Mouse (Mus musculus) midbrain, embryonic 13.5 days (tissue): ENCODE measurements around the gene Ciapin1. TPM values are rescaled to one million over a fixed set of nuclear protein-coding genes. Genes with fewer than 3 reads are reported as not detected.
"Not testable (repeated sequence)": the region's sequence is repeated elsewhere in the genome, so short reads cannot be mapped to it uniquely, and the experiment has no call there.

Experiments
- ATAC-seq: fragments of 200-750 bp; cut with Nextera tagmentation; 2 replicates; pipeline ENCODE4 v1.8.0; 2017; ENCODE audit warnings: mild to moderate bottlenecking, moderate TSS enrichment, moderate library complexity
- H3K27ac ChIP-seq: fragments of 300-500 bp; sonication (generic); 2 replicates; pipeline ENCODE4 v1.5.1; 2015; ENCODE audit warnings: inconsistent platforms, mild to moderate bottlenecking, moderate library complexity
- H3K27me3 ChIP-seq: fragments of 300-500 bp; sonication (generic); 2 replicates; pipeline ENCODE4 v1.6.1; 2015; ENCODE audit warnings: mild to moderate bottlenecking, inconsistent platforms
- H3K36me3 ChIP-seq: fragments of 300-500 bp; sonication (generic); 2 replicates; pipeline ENCODE4 v1.6.1; 2015; ENCODE audit warnings: mild to moderate bottlenecking, inconsistent platforms
- H3K4me1 ChIP-seq: fragments of 300-500 bp; sonication (generic); replicated peaks from 2 replicates; pipeline ENCODE4 v1.6.1; 2015; ENCODE audit warnings: inconsistent platforms
- H3K4me2 ChIP-seq: fragments of 300-500 bp; sonication (generic); replicated peaks from 2 replicates; pipeline ENCODE4 v1.6.1; 2015; ENCODE audit warnings: moderate library complexity, mild to moderate bottlenecking, inconsistent platforms
- H3K4me3 ChIP-seq: fragments of 300-500 bp; sonication (generic); replicated peaks from 2 replicates; pipeline ENCODE4 v1.5.1; 2015; ENCODE audit warnings: mild to moderate bottlenecking, inconsistent platforms
- H3K9ac ChIP-seq: fragments of 300-500 bp; sonication (generic); replicated peaks from 2 replicates; pipeline ENCODE4 v1.6.1; 2015; ENCODE audit warnings: mild to moderate bottlenecking, inconsistent platforms
- H3K9me3 ChIP-seq: fragments of 300-500 bp; sonication (generic); 2 replicates; pipeline ENCODE4 v1.6.1; 2016; ENCODE audit warnings: mild to moderate bottlenecking, inconsistent platforms
- WGBS: fragments of 180-500 bp; shearing (Covaris S2); methylation state at CpG from one replicate; pipeline ENCODE4 v1.1.7; 2015; 5-methylcytosine and 5-hydroxymethylcytosine counted together
- polyA plus RNA-seq: library from polyadenylated mRNA; unstranded; fragments of >200 nt; fragmentation: Nextera tagmentation; extraction: Ambion mirVana; gene quantifications from 2 replicates; pipeline ENCODE4 v1.2.1, GENCODE M21; 2015

Gene Ciapin1
- polyA plus RNA-seq, 1 experiment from 2014 or later: 203 TPM

- Histone ChIP-seq H3K27me3 (no peaks in the 10 kb centered on the region), H3K9ac (no peak overlapping the region), H3K4me2 (no peak overlapping the region), H3K4me1 (no peaks in the 10 kb centered on the region), H3K9me3 (no peaks in the 10 kb centered on the region), H3K27ac (no peak overlapping the region), H3K36me3 (peaks cover 88% of the 10 kb centered on the region), H3K4me3 (no peak overlapping the region)
- WGBS: 95% methylated on average over 5 of the region's 5 CpGs
- no peak for ATAC-seq
These were observed 11.9 kb upstream of the Ciapin1 start for GRCm38 (mm10) chr8:94850049-94850448.

- no peak overlapping the region for H3K9ac ChIP-seq
- peaks cover 19% of the 10 kb centered on the region for H3K4me1 ChIP-seq
- H3K4me2 ChIP-seq: no peak overlapping the region
- no peaks in the 10 kb centered on the region for H3K27me3 ChIP-seq
- H3K36me3 ChIP-seq: peaks cover 25% of the 10 kb centered on the region
- H3K27ac ChIP-seq: no peak overlapping the region
- no peak overlapping the region for H3K4me3 ChIP-seq
- ATAC-seq: no peak
- no peaks in the 10 kb centered on the region for H3K9me3 ChIP-seq
- WGBS: 53% methylated on average over 2 of the region's 2 CpGs
These were observed 3.0 kb upstream of the Ciapin1 start for GRCm38 (mm10) chr8:94841183-94841582.

GRCm38 (mm10) chr8:94838600-94838999, 442 bp upstream of the Ciapin1 start:
- no peaks in the 10 kb centered on the region for H3K27me3 ChIP-seq
- H3K36me3 ChIP-seq: 0 out of 2 replicates have a peak, but pooled peaks cover 2% of the 10 kb centered on the region
- peak overlapping the region; percentile 85 for H3K4me3 ChIP-seq
- no peaks in the 10 kb centered on the region for H3K9me3 ChIP-seq
- ATAC-seq: peak; percentile 69
- peak overlapping the region; percentile 89 for H3K27ac ChIP-seq
- peak overlapping the region; percentile 56 for H3K4me2 ChIP-seq
- under 1% methylated on average over 24 of the region's 24 CpGs for WGBS
- peaks cover 19% of the 10 kb centered on the region for H3K4me1 ChIP-seq
- H3K9ac ChIP-seq: peak overlapping the region; percentile 94

- H3K4me3 ChIP-seq: peak overlapping the region; percentile 85
- H3K27me3 ChIP-seq: no peaks in the 10 kb centered on the region
- 76% methylated on average over 11 of the region's 11 CpGs for WGBS
- no peaks in the 10 kb centered on the region for H3K9me3 ChIP-seq
- peaks cover 8% of the 10 kb centered on the region for H3K36me3 ChIP-seq
- H3K4me1 ChIP-seq: peaks cover 19% of the 10 kb centered on the region
- peak overlapping the region; percentile 94 for H3K9ac ChIP-seq
- peak overlapping the region; percentile 81 for H3K4me2 ChIP-seq
- no peak overlapping the region; the same call in 1 of the 2 replicates for H3K27ac ChIP-seq
- ATAC-seq: no peak
These were observed 1.5 kb downstream of the Ciapin1 start for GRCm38 (mm10) chr8:94836456-94837240.

- Histone ChIP-seq H3K4me1 (peaks cover 19% of the 10 kb centered on the region), H3K36me3 (peaks cover 15% of the 10 kb centered on the region)
- H3K27ac ChIP-seq, H3K4me2 ChIP-seq, H3K27me3 ChIP-seq, H3K9ac ChIP-seq, H3K9me3 ChIP-seq, H3K4me3 ChIP-seq, ATAC-seq: not testable (repeated sequence)
- WGBS: 94% methylated on average over 13 of the region's 13 CpGs
These were observed 2.4 kb downstream of the Ciapin1 start for GRCm38 (mm10) chr8:94835751-94836150.

- H3K27me3 ChIP-seq, H3K9ac ChIP-seq, H3K27ac ChIP-seq, H3K4me2 ChIP-seq, H3K9me3 ChIP-seq, ATAC-seq, H3K4me3 ChIP-seq: not testable (repeated sequence)
- Histone ChIP-seq H3K36me3 (peaks cover 29% of the 10 kb centered on the region), H3K4me1 (peaks cover 15% of the 10 kb centered on the region)
- 82% methylated on average over 7 of the region's 7 CpGs for WGBS
These were observed 4.2 kb downstream of the Ciapin1 start for GRCm38 (mm10) chr8:94833901-94834405.

- WGBS: 94% methylated on average over 6 of the region's 6 CpGs
- Histone ChIP-seq H3K27ac (no peak overlapping the region), H3K4me1 (no peaks in the 10 kb centered on the region), H3K36me3 (peaks cover 81% of the 10 kb centered on the region), H3K27me3 (no peaks in the 10 kb centered on the region), H3K9me3 (no peaks in the 10 kb centered on the region), H3K4me2 (no peak overlapping the region), H3K9ac (no peak overlapping the region), H3K4me3 (no peak overlapping the region)
- ATAC-seq: no peak
These were observed 9.9 kb downstream of the Ciapin1 start for GRCm38 (mm10) chr8:94828284-94828683.

- no peaks in the 10 kb centered on the region for H3K4me1 ChIP-seq
- H3K9me3 ChIP-seq: no peaks in the 10 kb centered on the region
- H3K9ac ChIP-seq: no peak overlapping the region
- ATAC-seq: no peak
- no peak overlapping the region for H3K4me3 ChIP-seq
- H3K27ac ChIP-seq: no peak overlapping the region
- H3K4me2 ChIP-seq: no peak overlapping the region
- H3K36me3 ChIP-seq: peaks cover 87% of the 10 kb centered on the region
- WGBS: 95% methylated on average over 5 of the region's 5 CpGs
- no peaks in the 10 kb centered on the region for H3K27me3 ChIP-seq
These were observed 11.9 kb downstream of the Ciapin1 start for GRCm38 (mm10) chr8:94826210-94826609.

- Histone ChIP-seq H3K4me2 (no peak overlapping the region), H3K4me3 (no peak overlapping the region), H3K4me1 (no peaks in the 10 kb centered on the region), H3K9ac (no peak overlapping the region), H3K27me3 (no peaks in the 10 kb centered on the region), H3K9me3 (no peaks in the 10 kb centered on the region), H3K36me3 (peaks cover 88% of the 10 kb centered on the region), H3K27ac (no peak overlapping the region)
- WGBS: 81% methylated on average over 6 of the region's 6 CpGs
- ATAC-seq: no peak
These were observed 13.0 kb downstream of the Ciapin1 start for GRCm38 (mm10) chr8:94825170-94825569.

GRCm38 (mm10) chr8:94822637-94823560, 15.3 kb downstream of the Ciapin1 start:
- Histone ChIP-seq H3K4me2 (no peak overlapping the region), H3K36me3 (peaks cover 73% of the 10 kb centered on the region), H3K9me3 (no peaks in the 10 kb centered on the region), H3K27ac (no peak overlapping the region), H3K27me3 (no peaks in the 10 kb centered on the region), H3K9ac (no peak overlapping the region), H3K4me3 (no peak overlapping the region), H3K4me1 (no peaks in the 10 kb centered on the region)
- ATAC-seq: peak; percentile 67
- 81% methylated on average over 23 of the region's 23 CpGs for WGBS

GRCm38 (mm10) chr8:94821381-94821780, 16.8 kb downstream of the Ciapin1 start:
- Histone ChIP-seq H3K27ac (no peak overlapping the region), H3K4me2 (no peak overlapping the region), H3K4me1 (no peaks in the 10 kb centered on the region), H3K36me3 (peaks cover 60% of the 10 kb centered on the region), H3K27me3 (no peaks in the 10 kb centered on the region), H3K9me3 (no peaks in the 10 kb centered on the region), H3K4me3 (no peak overlapping the region), H3K9ac (no peak overlapping the region)
- WGBS: 88% methylated on average over 2 of the region's 2 CpGs
- no peak for ATAC-seq

- H3K4me3 ChIP-seq: no peak overlapping the region
- no peak overlapping the region for H3K27ac ChIP-seq
- H3K4me2 ChIP-seq: no peak overlapping the region
- H3K27me3 ChIP-seq: no peaks in the 10 kb centered on the region
- ATAC-seq: no peak
- no peaks in the 10 kb centered on the region for H3K9me3 ChIP-seq
- no peak overlapping the region for H3K9ac ChIP-seq
- peaks cover 52% of the 10 kb centered on the region for H3K36me3 ChIP-seq
- H3K4me1 ChIP-seq: no peaks in the 10 kb centered on the region
- 85% methylated on average over 7 of the region's 7 CpGs for WGBS
These were observed 17.6 kb downstream of the Ciapin1 start for GRCm38 (mm10) chr8:94820553-94820952.
